Mouse (Mus musculus) hematopoietic stem cell, adult 5-6 weeks (primary cell): ENCODE results near the gene Grid1. TPM values are rescaled to one million over a fixed set of nuclear protein-coding genes. Genes with fewer than 3 reads are reported as not detected.

Experiments
- ATAC-seq, 2 experiments: fragments of 125-278 bp in 1 of 2; replicated peaks in 1 of 2; 2 replicates each; pipeline ENCODE4 v1.8.0; 2016 to 2017; ENCODE audit warnings: inconsistent platforms in 2 of 2, mild to moderate bottlenecking in 2 of 2, moderate number of reproducible peaks in 2 of 2, low read depth in 1 of 2, moderate TSS enrichment in 1 of 2; ENCODE audit not compliant: low FRiP score in 2 of 2, poor library complexity in 2 of 2, severe bottlenecking in 2 of 2, insufficient read depth in 1 of 2, low TSS enrichment in 1 of 2
- total RNA-seq: library from RNA; stranded (forward); fragments of 172-1452, 232-1000 nt; gene quantifications from 2 replicates; pipeline ENCODE4 v1.2.3, GENCODE M21; 2017

Gene Grid1
- total RNA-seq, 1 experiment from 2014 or later, result not detected

DNA sequence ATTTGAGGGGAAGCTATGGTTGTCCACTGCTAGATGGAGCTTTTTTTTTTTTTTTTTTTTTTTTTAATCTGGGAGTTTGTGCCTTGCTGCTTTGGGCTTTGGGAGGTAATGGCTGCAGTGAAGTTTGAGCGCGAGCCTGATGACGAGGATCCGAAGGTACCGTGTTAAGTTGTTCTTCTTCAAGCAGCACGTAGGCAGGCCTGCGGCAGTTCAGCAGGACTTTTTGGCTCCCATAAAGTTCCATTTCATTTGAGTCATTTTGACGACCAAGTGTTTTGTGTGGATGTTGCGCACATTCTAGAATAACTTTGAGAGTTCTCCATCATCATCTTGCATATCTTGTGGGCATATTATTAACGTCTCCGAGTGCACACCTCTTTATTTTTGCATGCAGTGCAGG, 64.3 kb downstream of the Grid1 start:
- no peak for ATAC-seq

GRCm38 (mm10) chr14:34884611-34885010, 64.7 kb downstream of the Grid1 start:
- ATAC-seq, result no peak

GRCm38 (mm10) chr14:34891769-34892532, 72.0 kb downstream of the Grid1 start:
- no peak for ATAC-seq

- ATAC-seq, result no peak
Observed at GRCm38 (mm10) chr14:34896253-34896982, 76.5 kb downstream of the Grid1 start.

GRCm38 (mm10) chr14:34903854-34904253, 83.9 kb downstream of the Grid1 start:
- ATAC-seq, result no peak

GRCm38 (mm10) chr14:34905697-34906096, 85.8 kb downstream of the Grid1 start:
- ATAC-seq, result no peak

DNA sequence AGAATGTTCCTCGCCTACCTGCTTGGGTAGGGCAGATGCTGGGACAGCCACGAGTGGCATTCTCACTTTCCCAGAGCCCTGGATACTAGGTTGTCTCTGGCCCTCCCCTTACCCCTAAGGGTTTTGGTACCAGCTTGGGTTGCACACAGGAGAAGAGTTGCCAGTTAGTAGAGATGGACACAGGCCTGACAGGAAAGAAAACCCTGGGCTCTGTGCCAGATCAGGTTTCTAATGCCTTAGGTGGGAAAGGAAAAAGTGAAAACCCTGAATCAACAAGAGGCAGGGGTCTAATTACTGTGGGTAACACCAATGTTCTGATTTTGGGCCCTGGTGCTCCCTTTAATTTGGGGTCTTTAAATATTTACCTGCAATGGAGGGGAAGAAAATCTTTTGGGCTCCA, 88.5 kb downstream of the Grid1 start:
- no peak for ATAC-seq

GRCm38 (mm10) chr14:34908804-34909203, 88.9 kb downstream of the Grid1 start:
- no peak for ATAC-seq

DNA sequence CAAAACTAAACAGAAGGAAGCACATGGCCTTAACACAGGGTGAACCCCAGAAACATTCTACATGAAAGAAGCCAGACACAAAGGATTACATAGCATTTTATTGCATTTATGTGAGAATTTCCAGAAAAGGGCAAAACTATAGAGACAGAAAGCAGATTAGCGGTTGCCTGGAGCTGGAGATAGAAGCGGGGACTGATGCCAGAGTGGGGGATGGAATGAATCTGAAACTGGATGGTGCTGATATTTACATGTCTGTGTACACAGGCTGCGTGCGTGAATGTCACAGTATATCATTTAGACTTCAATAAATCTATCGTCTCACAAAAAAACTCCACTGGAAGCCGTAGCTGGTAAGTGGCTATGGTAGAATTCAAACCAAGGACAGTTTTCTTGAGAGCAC, 96.4 kb downstream of the Grid1 start:
- no peak for ATAC-seq

- no peak for ATAC-seq
Observed at GRCm38 (mm10) chr14:34917111-34917510, 97.2 kb downstream of the Grid1 start.

GRCm38 (mm10) chr14:34919221-34919620, 99.3 kb downstream of the Grid1 start:
- ATAC-seq, result no peak

- ATAC-seq, result no peak
Observed at GRCm38 (mm10) chr14:34921265-34921664, 101.4 kb downstream of the Grid1 start.

- ATAC-seq, result no peak
Observed at GRCm38 (mm10) chr14:34925021-34925420, 105.1 kb downstream of the Grid1 start.

DNA sequence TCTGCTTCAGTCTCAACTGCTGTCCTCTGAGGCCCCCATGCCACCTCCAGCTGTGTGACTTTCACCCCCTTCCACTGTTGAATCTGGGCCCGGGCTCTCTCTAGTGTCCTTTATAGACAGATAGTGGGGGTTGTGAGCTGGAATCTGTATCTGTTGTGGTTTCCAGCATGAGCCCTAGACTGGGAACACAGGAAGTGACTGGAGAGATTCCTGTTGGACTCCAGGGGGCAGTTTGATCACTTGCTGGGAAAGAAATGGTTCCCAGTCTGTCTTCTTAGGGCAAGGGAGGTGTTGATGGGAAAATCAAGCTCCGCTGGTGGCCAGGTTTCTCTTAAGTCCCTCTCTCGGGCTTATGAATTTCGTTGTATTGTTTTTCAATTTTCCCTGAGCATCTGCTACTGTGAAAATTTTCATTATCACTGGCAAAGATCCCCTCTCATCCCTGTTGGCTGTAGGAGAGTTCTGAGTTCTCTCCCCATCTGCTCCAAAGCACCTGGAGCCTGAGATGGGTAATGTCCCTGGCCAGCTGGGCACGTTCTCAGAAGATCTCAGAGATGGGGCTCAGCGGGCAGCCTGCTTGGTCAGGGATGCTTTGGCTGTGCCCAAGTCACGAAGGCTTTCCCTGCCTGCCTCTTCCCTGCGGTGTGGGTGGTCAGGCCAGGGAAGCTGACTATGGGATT, 110.3 kb downstream of the Grid1 start:
- ATAC-seq, result no peak

DNA sequence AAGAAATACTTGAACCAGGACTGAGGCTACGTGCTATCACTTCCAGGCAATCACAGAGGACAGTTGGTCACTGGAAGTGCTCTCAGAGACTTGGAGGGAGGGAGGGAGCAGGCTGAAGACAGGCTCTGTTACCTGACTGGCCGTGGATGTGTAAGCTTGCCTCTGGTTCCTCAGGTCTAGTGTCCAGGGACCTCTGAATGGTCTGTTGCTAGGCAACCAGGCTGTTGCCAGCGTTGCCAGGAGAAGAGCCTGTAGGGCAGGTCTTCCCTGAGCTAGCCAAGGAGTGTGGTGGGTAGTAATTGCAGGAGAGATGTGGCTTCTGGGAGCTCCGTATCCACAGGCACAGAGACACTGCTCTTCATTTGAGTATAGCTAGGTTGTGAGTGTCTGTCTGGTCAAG, 113.3 kb downstream of the Grid1 start:
- ATAC-seq, result no peak

DNA sequence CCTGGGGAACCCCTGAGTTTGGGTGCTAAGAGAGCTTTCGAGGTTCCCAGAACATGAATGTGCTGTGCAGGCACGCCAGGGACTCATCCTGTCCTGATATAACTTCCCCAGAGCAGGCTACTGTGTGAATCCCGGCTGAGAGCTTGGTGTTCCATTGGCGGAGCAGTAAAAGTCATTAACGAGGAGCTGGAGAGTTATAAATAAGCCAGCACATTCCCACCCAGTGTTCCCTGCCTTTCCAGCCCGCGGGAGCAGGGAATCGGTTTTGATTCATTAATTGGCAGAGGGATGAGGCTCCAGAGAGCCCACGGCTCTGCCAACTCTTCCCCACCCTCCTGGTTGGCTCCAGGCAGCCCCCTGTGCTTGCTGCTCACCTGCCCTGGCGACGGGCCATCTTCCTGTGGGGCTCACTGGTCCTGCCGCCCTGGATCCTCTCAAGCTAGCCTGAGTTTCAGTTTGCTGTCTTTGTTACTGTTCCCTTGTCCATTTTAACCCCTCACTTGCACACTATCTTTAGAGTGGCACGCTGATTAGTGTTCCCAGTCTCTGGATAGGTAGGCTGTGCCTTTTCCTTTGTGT, 116.4 kb downstream of the Grid1 start:
- ATAC-seq, result no peak

- ATAC-seq, result no peak
Observed at GRCm38 (mm10) chr14:34944390-34944979, 124.6 kb downstream of the Grid1 start.
